Mouse (Mus musculus) cortical plate, adult 2 months (tissue): ENCODE measurements around the gene Trp53rka. TPM values are rescaled to one million over a fixed set of nuclear protein-coding genes. Genes with fewer than 3 reads are reported as not detected.
A peak's percentile ranks its signal among the peaks of the same experiment; 100 is the strongest.
"Not testable (repeated sequence)": the region's sequence is repeated elsewhere in the genome, so short reads cannot be mapped to it uniquely, and the experiment has no call there.

Experiments used
- H3K27ac ChIP-seq: fragments of 200-500 bp; 2 replicates; pipeline ENCODE4 v1.5.1; 2012; ENCODE audit warnings: low read length, control low read depth, inconsistent platforms; ENCODE audit not compliant: insufficient read depth
- H3K4me1 ChIP-seq: fragments of 200-500 bp; 2 replicates; pipeline ENCODE4 v1.6.1; 2011; ENCODE audit warnings: low read length; ENCODE audit not compliant: control insufficient read depth, insufficient read depth
- H3K4me3 ChIP-seq: fragments of 200-500 bp; 2 replicates; pipeline ENCODE4 v1.5.1; 2011; ENCODE audit warnings: mild to moderate bottlenecking, low read length, control low read depth; ENCODE audit not compliant: insufficient read depth
- CTCF ChIP-seq: fragments of 200-500 bp; IDR thresholded peaks from 2 replicates; pipeline ENCODE4 v1.5.1; 2011; ENCODE audit warnings: mild to moderate bottlenecking, control low read depth, low read length; ENCODE audit not compliant: insufficient read depth; ENCODE audit errors: extremely low read depth
- POLR2A ChIP-seq: fragments of 200-500 bp; IDR thresholded peaks from 2 replicates; pipeline ENCODE4 v1.6.1; 2011; ENCODE audit warnings: mild to moderate bottlenecking, low read length, control low read depth; ENCODE audit not compliant: insufficient read depth; ENCODE audit errors: extremely low read depth
- polyA plus RNA-seq: library from polyadenylated mRNA; depleted of rRNA; stranded (reverse); fragments of >200 nt; gene quantifications from 2 replicates; pipeline ENCODE4 v1.2.3, GENCODE M21; 2012; rRNA removed

Gene Trp53rka
- polyA plus RNA-seq, result 25.2 and 26.5 TPM in 2 replicates

GRCm38 (mm10) chr2:165492648-165493553 lies at the start of gene Trp53rka:
Trp53rka (minus strand) TSS chr2:165493324.
- H3K27ac ChIP-seq, result peak within 1 kb of the TSS; percentile 79
- peak; percentile 70; the same call in 1 of the 2 replicates for TF ChIP-seq POLR2A
- no peak for TF ChIP-seq CTCF
- H3K4me3 ChIP-seq, result peak within 1 kb of the TSS; percentile 49
- H3K4me1 ChIP-seq, result peaks cover 5% of the 10 kb centered on the region

GRCm38 (mm10) chr2:165540975-165541374 lies 47.9 kb upstream of the Trp53rka start:
- TF ChIP-seq CTCF (no peak), POLR2A (no peak)
- no peak overlapping the region for H3K4me3 ChIP-seq
- H3K27ac ChIP-seq, result no peak overlapping the region
- no peaks in the 10 kb centered on the region for H3K4me1 ChIP-seq

GRCm38 (mm10) chr2:165533789-165534188 lies 40.7 kb upstream of the Trp53rka start:
- no peaks in the 10 kb centered on the region for H3K4me1 ChIP-seq
- TF ChIP-seq POLR2A (no peak), CTCF (no peak)
- H3K4me3 ChIP-seq, result no peak overlapping the region
- H3K27ac ChIP-seq, result no peak overlapping the region

GRCm38 (mm10) chr2:165529106-165529505 lies 36.0 kb upstream of the Trp53rka start:
- Histone ChIP-seq H3K4me3 (no peak overlapping the region), H3K4me1 (no peaks in the 10 kb centered on the region), H3K27ac (no peak overlapping the region)
- TF ChIP-seq POLR2A, result no peak
- peak; percentile 99 for TF ChIP-seq CTCF

GRCm38 (mm10) chr2:165525609-165526008 lies 32.5 kb upstream of the Trp53rka start:
- TF ChIP-seq CTCF (peak; percentile 28; the same call in 1 of the 2 replicates), POLR2A (no peak)
- Histone ChIP-seq H3K4me3 (no peak overlapping the region), H3K4me1 (no peaks in the 10 kb centered on the region), H3K27ac (no peak overlapping the region)

- Histone ChIP-seq H3K4me1 (peaks cover 5% of the 10 kb centered on the region; the same call in 1 of the 2 replicates), H3K27ac (no peak overlapping the region), H3K4me3 (no peak overlapping the region)
- TF ChIP-seq POLR2A, result no peak
- no peak for TF ChIP-seq CTCF
These were observed 22.1 kb upstream of the Trp53rka start for GRCm38 (mm10) chr2:165515178-165515728.

GRCm38 (mm10) chr2:165512870-165513600 lies 19.9 kb upstream of the Trp53rka start:
- Histone ChIP-seq H3K4me3 (no peak overlapping the region), H3K4me1 (peaks cover 5% of the 10 kb centered on the region), H3K27ac (no peak overlapping the region)
- no peak for TF ChIP-seq CTCF
- TF ChIP-seq POLR2A, result no peak

- H3K4me3 ChIP-seq, result no peak overlapping the region
- TF ChIP-seq POLR2A (no peak), CTCF (no peak)
- no peak overlapping the region for H3K27ac ChIP-seq
These were observed 19.3 kb upstream of the Trp53rka start for GRCm38 (mm10) chr2:165512426-165512825.

GRCm38 (mm10) chr2:165511530-165511929 lies 18.4 kb upstream of the Trp53rka start:
- not testable (repeated sequence) for H3K4me3 ChIP-seq, H3K27ac ChIP-seq, H3K4me1 ChIP-seq

More at GRCm38 (mm10) chr2:165512426-165512825, 19.3 kb upstream of the Trp53rka start:
- peaks cover 5% of the 10 kb centered on the region for H3K4me1 ChIP-seq

- not testable (repeated sequence) for H3K4me1 ChIP-seq, H3K4me3 ChIP-seq
- H3K27ac ChIP-seq, result 0 out of 2 replicates have a peak overlapping the region, but pooled peaks have one; percentile 27
These were observed 17.9 kb upstream of the Trp53rka start for GRCm38 (mm10) chr2:165510914-165511458.
